Mouse (Mus musculus) Patski (cell line): ENCODE results near the gene Cacna1f. TPM values are rescaled to one million over a fixed set of nuclear protein-coding genes. Genes with fewer than 3 reads are reported as not detected.

Experiments
- ATAC-seq: fragments of 100-300 bp; one replicate; pipeline ENCODE4 v1.8.0; 2021
- CTCF ChIA-PET: fragments of 350-600 bp; sonication (Branson Sonifier 250); formaldehyde crosslinking; loops from one replicate; lab custom pipeline; 2022; ENCODE audit warnings: inconsistent platforms; lab: Charles Lee
- POLR2A ChIA-PET: fragments of 350-600 bp; sonication (Branson Sonifier 250); formaldehyde crosslinking; loops from one replicate; lab custom pipeline; 2022; ENCODE audit warnings: antibody characterized with exemption, inconsistent platforms; lab: Charles Lee
- DNase-seq: peaks from one replicate; pipeline ENCODE4 v3.0.0-alpha.2; 2011; ENCODE audit warnings: low read depth, low spot score
- H3K27me3 ChIP-seq: fragments of 371-371 bp; one replicate; pipeline ENCODE4 v1.5.1; 2021
- CTCF ChIP-seq: fragments of 100-300 bp; IDR thresholded peaks from one replicate; pipeline ENCODE4 v1.5.1; 2021
- in situ Hi-C: fragments of 300-500 bp; cut with MboI; formaldehyde crosslinking; loops from 3 replicates; pipeline ENCODE4 v1.11.1; 2018; ENCODE audit warnings: low pct_unique_long_range_greater_than_20kb, mixed read lengths
- polyA plus RNA-seq: library from polyadenylated mRNA; unstranded; gene quantifications from one replicate; pipeline ENCODE4 v1.2.3, GENCODE M21; 2021

Gene Cacna1f
- polyA plus RNA-seq, 1 experiment from 2014 or later, result not detected

DNA sequence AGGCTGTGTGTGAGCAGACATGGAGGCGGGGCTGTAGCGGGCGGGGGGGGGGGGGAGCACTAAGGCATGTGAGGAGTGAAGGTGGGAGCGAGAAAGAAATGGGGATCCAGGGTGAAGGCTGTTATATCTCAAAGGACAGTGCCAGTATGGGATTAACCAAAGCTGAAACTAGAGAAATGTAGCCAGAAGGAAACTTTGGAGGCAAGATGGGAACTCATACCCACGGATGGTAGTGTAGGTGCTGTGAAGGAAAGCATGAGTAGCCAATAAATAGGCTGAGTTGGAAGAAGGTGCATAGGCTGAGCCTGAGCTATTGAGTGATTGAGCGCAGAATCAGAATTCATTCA, 32.0 kb upstream of the Cacna1f start:
- DNase-seq, result no peak
- CTCF ChIA-PET, result interaction anchor here (1.0 to 1.5 kb wide), 2 partner anchors 10 to 29 kb away, joined by 3 to 4 read pairs; no protein-coding TSS in a partner anchor
- no peak for ATAC-seq
- POLR2A ChIA-PET, result no interaction called here
- in situ Hi-C loops, result no loop called here
- H3K27me3 ChIP-seq, result peaks cover 9% of the 10 kb centered on the region
- no peak for TF ChIP-seq CTCF

DNA sequence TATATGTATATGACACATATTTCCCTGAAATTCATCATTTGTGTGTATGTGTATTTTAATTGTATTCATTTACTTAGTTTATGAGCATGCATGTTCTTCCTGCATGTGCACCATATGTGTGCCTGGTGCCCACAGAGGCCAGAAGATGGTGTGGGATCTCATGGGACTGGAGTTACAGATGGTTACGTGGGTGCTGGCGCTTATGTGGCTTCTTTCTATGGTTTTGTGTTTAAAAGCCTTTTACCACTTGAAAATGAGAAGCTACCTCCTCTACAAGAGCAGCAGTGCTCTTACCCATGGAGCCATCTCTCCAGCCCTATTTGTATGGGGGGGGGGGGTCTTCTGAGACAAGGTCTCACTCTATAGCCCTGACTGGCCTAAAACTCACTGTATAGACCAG, 25.7 kb upstream of the Cacna1f start:
- ATAC-seq (no peak), DNase-seq (no peak)
- H3K27me3 ChIP-seq, result peaks cover 10% of the 10 kb centered on the region
- in situ Hi-C loops, result no loop called here
- ChIA-PET CTCF (interaction anchor here (1.6 kb wide), 1 partner anchor 11 kb away, joined by 3 read pairs; no protein-coding TSS in a partner anchor), POLR2A (no interaction called here)
- no peak for TF ChIP-seq CTCF

DNA sequence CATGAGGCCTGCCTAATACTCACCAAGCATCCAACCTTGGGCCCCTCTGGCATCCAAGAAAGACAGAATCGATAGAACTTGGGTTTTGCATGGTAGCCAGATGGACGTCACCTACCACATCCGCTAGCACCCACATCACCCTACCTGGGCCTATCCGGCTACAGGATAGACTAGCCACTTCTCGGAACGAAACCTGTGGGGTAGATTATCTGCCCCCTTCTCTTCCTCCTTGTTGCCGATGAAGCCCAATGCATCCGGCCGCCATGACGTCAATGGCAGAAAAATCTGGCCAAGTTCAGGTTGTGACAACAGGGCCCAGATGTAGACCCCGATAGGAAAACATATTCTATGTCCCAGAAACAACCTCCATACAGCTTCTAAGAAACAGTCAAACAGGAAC, 23.0 kb upstream of the Cacna1f start:
- peaks cover 12% of the 10 kb centered on the region for H3K27me3 ChIP-seq
- in situ Hi-C loops, result no loop called here
- TF ChIP-seq CTCF, result no peak
- CTCF ChIA-PET, result no interaction called here
- POLR2A ChIA-PET, result no interaction called here
- ATAC-seq, result no peak
- DNase-seq, result no peak

DNA sequence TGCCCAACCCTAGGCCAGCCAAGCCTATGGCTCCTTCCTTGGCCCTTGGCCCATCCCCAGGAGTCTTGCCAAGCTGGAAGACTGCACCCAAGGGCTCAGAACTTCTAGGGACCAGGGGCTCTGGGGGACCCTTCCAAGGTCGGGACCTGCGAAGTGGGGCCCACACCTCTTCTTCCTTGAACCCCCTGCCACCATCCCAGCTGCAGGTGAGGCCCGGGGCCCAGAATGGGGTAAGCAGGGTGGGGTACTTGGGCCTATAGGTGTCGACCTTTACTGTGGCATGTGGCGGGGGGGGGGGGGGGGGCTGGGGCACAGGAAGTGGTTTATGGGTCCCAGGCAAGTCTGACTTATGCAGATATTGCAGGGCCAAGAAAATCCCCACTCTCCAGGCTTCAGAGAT, 20.5 kb upstream of the Cacna1f start:
- ChIA-PET POLR2A (no interaction called here), CTCF (no interaction called here)
- TF ChIP-seq CTCF, result no peak
- in situ Hi-C loops, result no loop called here
- peaks cover 12% of the 10 kb centered on the region for H3K27me3 ChIP-seq
- ATAC-seq, result no peak
- DNase-seq, result no peak

DNA sequence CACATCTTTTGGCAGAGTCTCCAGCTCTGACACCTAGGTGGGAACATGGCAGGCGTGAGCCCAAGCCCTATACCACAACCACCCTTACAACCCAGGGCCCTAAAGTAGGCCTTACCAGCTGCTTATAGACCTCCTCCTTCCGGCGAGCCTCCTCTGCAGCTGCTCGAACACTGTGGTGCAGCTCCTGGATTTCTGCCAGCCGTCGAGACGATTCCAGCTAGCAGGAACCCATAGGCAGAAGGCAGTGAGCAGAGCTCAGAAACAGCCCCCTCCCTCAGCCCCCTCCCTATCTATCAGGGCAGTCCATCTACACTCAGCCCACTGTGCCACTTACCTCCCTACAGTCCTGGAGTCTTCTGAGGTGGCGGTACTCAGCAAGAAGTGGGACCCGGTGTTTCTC, 11.5 kb upstream of the Cacna1f start:
- TF ChIP-seq CTCF, result no peak
- ATAC-seq, result no peak
- no peak for DNase-seq
- ChIA-PET CTCF (no interaction called here), POLR2A (no interaction called here)
- peaks cover 8% of the 10 kb centered on the region for H3K27me3 ChIP-seq
- in situ Hi-C loops, result no loop called here

DNA sequence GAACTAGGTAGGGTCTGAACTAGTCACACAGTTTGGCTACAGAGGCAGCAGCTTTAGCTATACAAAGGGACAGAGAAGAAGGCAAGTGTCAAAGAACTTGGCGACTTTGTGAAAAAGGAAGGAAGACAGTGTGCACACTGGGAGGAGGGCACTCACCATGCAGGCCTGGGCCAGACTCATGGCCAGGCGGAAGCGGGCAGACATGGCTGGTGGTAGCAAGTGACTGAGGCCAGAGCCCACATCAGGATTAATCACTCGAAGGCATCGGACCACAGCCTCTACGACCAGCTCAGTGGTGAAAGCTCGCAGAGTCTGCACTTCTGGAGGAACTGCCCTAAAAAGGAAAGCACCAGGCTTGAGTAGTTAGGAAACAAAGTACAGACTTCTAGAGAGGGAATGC, 2.9 kb upstream of the Cacna1f start:
- DNase-seq, result no peak
- POLR2A ChIA-PET, result interaction anchor here (0.6 kb wide), 1 partner anchor 53 kb away, joined by 3 read pairs; no protein-coding TSS in a partner anchor
- in situ Hi-C loops, result no loop called here
- ATAC-seq, result no peak
- H3K27me3 ChIP-seq, result peaks cover 18% of the 10 kb centered on the region
- CTCF ChIA-PET, result interaction anchor here (1.0 to 1.5 kb wide), 2 partner anchors 10 to 30 kb away, joined by 3 read pairs; partner anchors contain the start of gene Ppp1r3f
- no peak for TF ChIP-seq CTCF

DNA sequence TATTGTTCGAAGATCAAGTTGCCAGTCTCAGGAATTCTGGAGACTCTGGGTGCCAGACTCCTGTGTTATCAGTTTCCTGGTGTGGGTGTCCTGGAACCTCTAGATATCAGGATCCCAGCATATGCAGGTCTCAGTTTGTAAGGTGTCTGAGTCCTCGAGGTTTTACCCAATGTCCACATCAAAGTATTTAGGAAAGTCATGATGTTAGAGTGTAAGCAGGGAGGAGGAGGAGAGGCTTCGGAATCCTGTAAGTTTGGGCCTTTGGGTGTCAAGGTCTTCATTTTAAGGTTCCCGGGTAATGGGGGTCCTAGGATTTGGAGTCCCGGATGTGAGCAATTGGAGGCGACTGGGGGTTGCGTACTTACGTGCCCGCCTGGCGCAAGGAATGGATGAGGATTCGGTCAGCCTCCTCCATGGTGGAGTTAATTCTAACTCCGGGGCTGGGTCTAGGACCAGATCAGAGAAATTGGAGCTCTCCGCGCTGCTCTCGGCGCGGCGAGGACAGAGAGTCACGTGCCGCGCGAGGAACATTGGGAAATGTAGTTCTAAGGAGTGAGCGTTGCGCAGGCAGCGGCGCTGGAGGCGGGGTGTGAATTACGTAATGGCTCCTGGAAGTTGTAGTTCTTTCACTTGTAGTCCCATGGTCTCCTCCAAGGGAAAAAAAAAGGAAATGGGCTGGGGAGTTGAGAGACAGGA, 1.9 kb upstream of the Cacna1f start, which contains the start of gene Ccdc22:
Ccdc22 (minus strand) TSS at position 639 of the 696 bp plus-strand sequence.
- peaks cover 17% of the 10 kb centered on the region for H3K27me3 ChIP-seq
- TF ChIP-seq CTCF, result no peak
- POLR2A ChIA-PET, result no interaction called here
- DNase-seq (peak; percentile 4), ATAC-seq (peak; percentile 44)
- in situ Hi-C loops, result no loop called here
- CTCF ChIA-PET, result no interaction called here

DNA sequence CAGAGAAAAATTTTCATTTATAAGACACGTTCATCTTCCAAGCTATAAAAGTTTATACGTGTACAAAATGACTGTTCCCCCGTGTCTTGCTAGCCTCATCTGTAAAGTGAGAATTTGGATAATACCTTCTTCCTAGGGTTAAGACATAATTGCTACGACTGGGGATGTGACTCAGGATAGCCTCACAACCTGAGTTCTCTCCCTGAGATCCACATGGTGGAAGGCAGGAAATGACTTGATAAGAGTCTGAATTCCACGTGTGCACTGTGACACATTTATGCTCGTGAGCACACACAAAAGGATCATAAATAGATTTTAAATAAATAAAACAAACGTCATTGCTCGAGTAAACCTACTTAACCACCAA, 1.3 kb upstream of the Cacna1f start:
- in situ Hi-C loops, result no loop called here
- ChIA-PET POLR2A (no interaction called here), CTCF (no interaction called here)
- peaks cover 18% of the 10 kb centered on the region for H3K27me3 ChIP-seq
- TF ChIP-seq CTCF, result no peak
- ATAC-seq, result no peak
- DNase-seq, result no peak

DNA sequence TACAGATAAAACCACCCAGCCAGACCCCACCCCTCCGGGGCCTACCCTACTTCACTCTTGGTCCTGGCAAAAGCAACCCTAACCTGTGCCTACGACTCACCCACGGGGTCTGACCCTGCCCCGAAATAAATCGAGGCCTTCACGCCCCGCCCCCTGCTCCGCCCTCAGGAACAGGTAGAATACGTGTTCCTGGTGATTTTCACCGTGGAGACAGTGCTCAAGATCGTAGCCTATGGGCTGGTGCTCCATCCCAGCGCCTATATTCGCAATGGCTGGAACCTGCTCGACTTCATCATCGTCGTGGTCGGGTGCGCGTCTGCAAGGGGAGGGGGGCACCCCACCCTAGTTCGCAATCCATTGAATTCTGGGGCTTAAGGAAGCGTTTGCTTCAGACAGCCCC, 3.2 kb downstream of the Cacna1f start:
- ChIA-PET CTCF (no interaction called here), POLR2A (no interaction called here)
- DNase-seq (no peak), ATAC-seq (no peak)
- no peak for TF ChIP-seq CTCF
- H3K27me3 ChIP-seq, result peaks cover 41% of the 10 kb centered on the region
- in situ Hi-C loops, result no loop called here

DNA sequence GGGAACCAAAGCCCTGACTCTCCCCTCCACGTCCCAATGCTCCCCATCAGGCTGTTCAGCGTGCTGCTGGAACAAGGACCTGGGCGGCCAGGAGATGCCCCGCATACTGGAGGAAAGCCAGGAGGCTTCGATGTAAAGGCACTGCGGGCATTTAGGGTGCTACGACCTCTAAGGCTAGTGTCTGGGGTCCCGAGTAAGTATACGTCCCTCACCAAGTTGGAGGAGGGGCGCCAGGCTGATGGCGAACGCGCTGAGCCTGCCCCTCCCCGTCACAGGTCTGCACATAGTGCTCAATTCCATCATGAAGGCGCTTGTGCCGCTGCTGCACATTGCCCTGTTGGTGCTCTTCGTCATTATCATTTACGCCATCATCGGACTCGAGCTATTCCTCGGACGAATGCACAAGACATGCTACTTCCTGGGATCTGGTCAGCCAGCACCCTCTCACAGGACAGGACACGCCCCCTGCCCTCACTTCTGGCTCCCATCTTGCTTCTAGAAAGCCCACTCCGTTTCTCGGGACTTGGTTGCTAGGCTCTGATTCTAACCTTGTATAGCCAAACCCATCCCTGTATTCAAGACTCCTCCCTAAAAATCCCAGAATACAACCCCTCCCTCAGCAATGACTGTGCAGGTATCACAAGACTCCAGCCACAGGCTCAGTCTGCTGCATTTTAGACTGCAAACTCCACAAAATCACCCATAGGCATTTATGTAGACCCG, 3.8 kb downstream of the Cacna1f start:
- in situ Hi-C loops, result no loop called here
- no peak for DNase-seq
- ChIA-PET CTCF (no interaction called here), POLR2A (no interaction called here)
- peaks cover 41% of the 10 kb centered on the region for H3K27me3 ChIP-seq
- no peak for ATAC-seq
- TF ChIP-seq CTCF, result no peak

DNA sequence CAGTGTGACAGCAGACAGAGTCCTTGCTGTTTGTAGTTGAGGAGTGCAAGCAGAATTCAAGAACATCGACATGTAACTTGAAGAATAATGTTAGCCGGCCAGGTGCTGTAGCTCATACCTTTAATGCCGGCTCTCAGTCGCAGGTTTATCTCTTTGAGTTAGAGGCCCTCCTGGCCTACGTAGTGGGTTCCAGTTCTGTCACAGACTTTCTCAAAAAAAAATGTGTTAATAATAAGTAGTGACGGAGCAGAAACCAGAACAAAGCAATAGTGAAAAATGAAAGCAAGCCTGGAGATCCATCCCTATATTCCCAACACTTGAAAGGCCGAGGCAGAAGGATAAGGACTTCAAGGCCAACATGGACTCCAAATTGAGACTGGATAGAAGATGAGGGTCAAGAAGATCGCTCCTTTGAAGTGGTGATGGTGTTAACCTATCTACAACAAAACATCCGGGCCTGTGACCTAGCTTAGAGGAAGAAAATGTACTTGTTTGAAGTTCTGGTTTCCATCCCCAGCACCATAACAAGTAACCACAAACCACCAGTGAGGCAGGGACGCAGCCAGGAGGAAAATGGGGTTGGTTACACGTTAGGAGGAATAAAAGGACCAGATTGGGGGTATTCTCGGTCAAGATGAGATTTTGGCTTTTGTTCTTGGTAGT, 11.1 kb downstream of the Cacna1f start:
- ChIA-PET POLR2A (no interaction called here), CTCF (no interaction called here)
- TF ChIP-seq CTCF, result no peak
- peaks cover 23% of the 10 kb centered on the region for H3K27me3 ChIP-seq
- in situ Hi-C loops, result no loop called here
- ATAC-seq (no peak), DNase-seq (no peak)
